ENCODE assay signal across 11 mouse cellular contexts in the genomic region with DNA sequence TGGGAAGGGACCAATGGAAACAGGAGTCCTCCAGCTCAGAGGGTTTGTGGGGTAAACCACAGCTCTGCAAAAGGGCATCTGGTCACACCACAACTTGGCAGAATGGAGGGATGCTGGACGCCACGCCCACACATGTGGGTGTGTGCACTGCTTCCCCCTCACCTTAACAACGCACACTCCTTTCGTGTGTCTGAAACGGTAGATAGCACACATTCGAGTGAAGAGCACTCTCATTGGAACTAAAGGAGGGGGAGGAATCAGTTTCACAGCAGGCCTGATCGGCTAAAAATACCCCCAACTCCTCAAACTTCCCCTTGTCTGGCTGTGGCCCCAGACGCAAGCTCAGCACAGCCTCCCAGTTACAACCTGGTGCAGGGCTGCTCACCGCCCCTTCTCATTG.
A peak's percentile ranks its signal among the peaks of the same experiment; 100 is the strongest.
DNase-seq lines count a peak whose midpoint lies in the region; ATAC-seq and TF ChIP-seq lines count a peak whose summit lies in the region.
"Had no signal": no experiment of that assay in that cellular context is flagged by ENCODE, and none has a peak within 500 bp of the region (broad histone marks: within the 10 kb centered on the region; RNA-seq: fewer than 3 reads in every experiment).

No protein-coding gene starts in this region.

- H3K9me3 ChIP-seq in forebrain, embryonic 12.5 days, result no peaks in the 10 kb centered on the region
- H3K9me3 ChIP-seq in forebrain, embryonic 11.5 days (ENCODE audit: control insufficient read depth, low read length), result no peaks in the 10 kb centered on the region
- H3K9me3 ChIP-seq in liver, postnatal 0 days (ENCODE audit: low read length), result no peaks in the 10 kb centered on the region
- no peaks in the 10 kb centered on the region for H3K9me3 ChIP-seq in embryonic facial prominence, embryonic 10.5 days
- no peaks in the 10 kb centered on the region for H3K9me3 ChIP-seq in limb, embryonic 10.5 days (replicated peaks)
- H3K9me3 ChIP-seq in forebrain, embryonic 15.5 days, result no peaks in the 10 kb centered on the region
- H3K9me3 ChIP-seq: hindbrain, embryonic 15.5 days; liver, embryonic 12.5 days had no signal

- no peak for DNase-seq in forebrain, embryonic 11.5 days (ENCODE audit: low spot score)
- no peak for DNase-seq in liver, postnatal 0 days
- DNase-seq in liver, result no peak
- no peak for DNase-seq in embryonic facial prominence, embryonic 10.5 days (ENCODE audit: low spot score)
- no peak for DNase-seq in limb, embryonic 10.5 days (ENCODE audit: low spot score)
- no peak for DNase-seq in thymus, adult 2 months

- TF ChIP-seq CTCF in liver, postnatal 0 days (IDR thresholded peaks at IDR 0.05; ENCODE audit: low read depth), result no peak
- no peak for TF ChIP-seq CTCF in thymus, adult 2 months (IDR thresholded peaks at IDR 0.05; ENCODE audit: borderline replicate concordance, control insufficient read depth, extremely low read depth, insufficient read depth, low read length, poor library complexity)

- no peaks in the 10 kb centered on the region for H3K36me3 ChIP-seq in forebrain, embryonic 12.5 days (replicated peaks)
- no peaks in the 10 kb centered on the region for H3K36me3 ChIP-seq in forebrain, embryonic 11.5 days (ENCODE audit: control insufficient read depth, insufficient read depth, low read length)
- peaks cover 5% of the 10 kb centered on the region; the same call in 1 of the 2 replicates for H3K36me3 ChIP-seq in liver, postnatal 0 days (replicated peaks; ENCODE audit: insufficient read depth, low read length)
- no peaks in the 10 kb centered on the region for H3K36me3 ChIP-seq in embryonic facial prominence, embryonic 10.5 days (replicated peaks)
- H3K36me3 ChIP-seq in limb, embryonic 10.5 days, result no peaks in the 10 kb centered on the region
- H3K36me3 ChIP-seq in thymus, adult 2 months (ENCODE audit: control insufficient read depth, insufficient read depth, low read length), result 0 out of 2 replicates have a peak, but pooled peaks cover 6% of the 10 kb centered on the region
- H3K36me3 ChIP-seq in forebrain, embryonic 15.5 days, result no peaks in the 10 kb centered on the region
- H3K36me3 ChIP-seq: hindbrain, embryonic 15.5 days had no signal

- no peak overlapping the region for H3K4me2 ChIP-seq in forebrain, embryonic 12.5 days
- no peak overlapping the region for H3K4me2 ChIP-seq in forebrain, embryonic 11.5 days (ENCODE audit: low read depth, low read length, severe bottlenecking)
- H3K4me2 ChIP-seq in liver, postnatal 0 days (ENCODE audit: low read depth, low read length), result no peak overlapping the region
- no peak overlapping the region for H3K4me2 ChIP-seq in forebrain, embryonic 15.5 days (replicated peaks)
- H3K4me2 ChIP-seq: hindbrain, embryonic 15.5 days; liver, embryonic 12.5 days had no signal

- 0 out of 2 replicates have a peak overlapping the region, but pooled peaks have one; percentile 21 for H3K9ac ChIP-seq in forebrain, embryonic 12.5 days
- no peak overlapping the region for H3K9ac ChIP-seq in forebrain, embryonic 11.5 days (ENCODE audit: low read length)
- peak overlapping the region; percentile 7; the same call in 1 of the 2 replicates for H3K9ac ChIP-seq in liver, postnatal 0 days (replicated peaks)
- no peak overlapping the region for H3K9ac ChIP-seq in forebrain, embryonic 15.5 days (replicated peaks)
- H3K9ac ChIP-seq: hindbrain, embryonic 15.5 days; liver, embryonic 12.5 days had no signal

- 78% methylated on average over 9 of the region's 9 CpGs for WGBS in forebrain, embryonic 12.5 days
- 77% methylated on average over 9 of the region's 9 CpGs for WGBS in forebrain, embryonic 11.5 days
- WGBS in liver, postnatal 0 days (ENCODE audit: insufficient replicate concordance), result 49% methylated on average over 9 of the region's 9 CpGs
- WGBS in embryonic facial prominence, embryonic 10.5 days, result 74% methylated on average over 9 of the region's 9 CpGs
- 74% methylated on average over 9 of the region's 9 CpGs for WGBS in limb, embryonic 10.5 days
- WGBS in thymus, adult 2 months, result 64% methylated on average over 9 of the region's 9 CpGs
- WGBS in forebrain, embryonic 15.5 days, result 80% methylated on average over 9 of the region's 9 CpGs

- H3K4me1 ChIP-seq in forebrain, embryonic 12.5 days, result peaks cover 22% of the 10 kb centered on the region
- H3K4me1 ChIP-seq in forebrain, embryonic 11.5 days (replicated peaks; ENCODE audit: control insufficient read depth, insufficient read depth, low read length), result peaks cover 3% of the 10 kb centered on the region; the same call in 1 of the 2 replicates
- peaks cover 6% of the 10 kb centered on the region for H3K4me1 ChIP-seq in liver, postnatal 0 days (ENCODE audit: insufficient read depth)
- H3K4me1 ChIP-seq in embryonic facial prominence, embryonic 10.5 days, result peaks cover 33% of the 10 kb centered on the region
- H3K4me1 ChIP-seq in limb, embryonic 10.5 days, result peaks cover 53% of the 10 kb centered on the region
- peaks cover 28% of the 10 kb centered on the region for H3K4me1 ChIP-seq in thymus, adult 2 months (replicated peaks; ENCODE audit: control insufficient read depth, insufficient read depth, low read length)
- H3K4me1 ChIP-seq in forebrain, embryonic 15.5 days, result peaks cover 12% of the 10 kb centered on the region

- no peak for ATAC-seq in forebrain, embryonic 12.5 days (ENCODE audit: low FRiP score)
- no peak for ATAC-seq in forebrain, embryonic 11.5 days (replicated peaks; ENCODE audit: low FRiP score)
- ATAC-seq in liver, postnatal 0 days, result no peak
- ATAC-seq in forebrain, embryonic 15.5 days (replicated peaks), result no peak
- ATAC-seq: liver, embryonic 12.5 days; midbrain, embryonic 16.5 days had no signal

- no peak overlapping the region for H3K27ac ChIP-seq in forebrain, embryonic 12.5 days
- H3K27ac ChIP-seq in forebrain, embryonic 11.5 days (ENCODE audit: low read depth, low read length), result no peak overlapping the region
- no peak overlapping the region for H3K27ac ChIP-seq in liver, postnatal 0 days (ENCODE audit: low read depth)
- H3K27ac ChIP-seq in embryonic facial prominence, embryonic 10.5 days (replicated peaks), result 0 out of 2 replicates have a peak overlapping the region, but pooled peaks have one; percentile 14
- H3K27ac ChIP-seq in limb, embryonic 10.5 days, result 0 out of 2 replicates have a peak overlapping the region, but pooled peaks have one; percentile 10
- H3K27ac ChIP-seq in thymus, adult 2 months (ENCODE audit: control insufficient read depth, insufficient read depth, low read length), result no peak overlapping the region
- no peak overlapping the region for H3K27ac ChIP-seq in forebrain, embryonic 15.5 days (replicated peaks)
- H3K27ac ChIP-seq: hindbrain, embryonic 15.5 days; liver, embryonic 12.5 days had no signal

- no peak overlapping the region for H3K4me3 ChIP-seq in forebrain, embryonic 12.5 days (replicated peaks)
- H3K4me3 ChIP-seq in forebrain, embryonic 11.5 days (ENCODE audit: low read depth, low read length), result no peak overlapping the region
- H3K4me3 ChIP-seq in liver, postnatal 0 days (ENCODE audit: low read depth, low read length), result no peak overlapping the region
- no peak overlapping the region for H3K4me3 ChIP-seq in embryonic facial prominence, embryonic 10.5 days
- no peak overlapping the region for H3K4me3 ChIP-seq in limb, embryonic 10.5 days
- H3K4me3 ChIP-seq in thymus, adult 2 months (ENCODE audit: control insufficient read depth, insufficient read depth, low read length), result no peak overlapping the region
- H3K4me3 ChIP-seq in forebrain, embryonic 15.5 days, result no peak overlapping the region
- H3K4me3 ChIP-seq: hindbrain, embryonic 15.5 days; liver, embryonic 12.5 days had no signal

- H3K27me3 ChIP-seq in forebrain, embryonic 12.5 days, result no peaks in the 10 kb centered on the region
- H3K27me3 ChIP-seq in forebrain, embryonic 11.5 days (ENCODE audit: control insufficient read depth, insufficient read depth, low read length), result no peaks in the 10 kb centered on the region
- no peaks in the 10 kb centered on the region for H3K27me3 ChIP-seq in liver, postnatal 0 days (ENCODE audit: insufficient read depth, low read length)
- H3K27me3 ChIP-seq in embryonic facial prominence, embryonic 10.5 days (replicated peaks; ENCODE audit: low read depth, poor library complexity, severe bottlenecking), result no peaks in the 10 kb centered on the region
- no peaks in the 10 kb centered on the region for H3K27me3 ChIP-seq in limb, embryonic 10.5 days (ENCODE audit: low read depth, poor library complexity, severe bottlenecking)
- H3K27me3 ChIP-seq in thymus, adult 2 months (ENCODE audit: control insufficient read depth, insufficient read depth, low read length), result no peaks in the 10 kb centered on the region
- H3K27me3 ChIP-seq in forebrain, embryonic 15.5 days, result no peaks in the 10 kb centered on the region
- H3K27me3 ChIP-seq: hindbrain, embryonic 15.5 days; liver, embryonic 12.5 days had no signal

- TF ChIP-seq EP300 in liver, postnatal 0 days (IDR thresholded peaks at IDR 0.05; ENCODE audit: low read depth), result no peak

- TF ChIP-seq POLR2A in thymus, adult 2 months (IDR thresholded peaks at IDR 0.05; ENCODE audit: control insufficient read depth, extremely low read depth, insufficient read depth, low read length, poor library complexity), result no peak

Comparison
In these comparisons a context has a peak if more than half of its experiments do, and no peak if none do; other contexts are left out.
1. H3K9ac ChIP-seq: peak in forebrain, embryonic 12.5 days (single experiment) and liver, postnatal 0 days (single experiment); none in forebrain, embryonic 11.5 days (single experiment) and forebrain, embryonic 15.5 days (single experiment).
2. H3K27ac ChIP-seq: peak in embryonic facial prominence, embryonic 10.5 days (single experiment) and limb, embryonic 10.5 days (single experiment); none in forebrain, embryonic 12.5 days (single experiment), forebrain, embryonic 11.5 days (single experiment), liver, postnatal 0 days (single experiment), thymus, adult 2 months (single experiment) and forebrain, embryonic 15.5 days (single experiment).